Mouse (Mus musculus) midbrain, embryonic 10.5 days (tissue): ENCODE results near the gene Il2rb. TPM values are rescaled to one million over a fixed set of nuclear protein-coding genes. Genes with fewer than 3 reads are reported as not detected.

Experiments used
- DNase-seq: peaks from one replicate; pipeline ENCODE4 v3.0.0-alpha.2; 2017; ENCODE audit warnings: low spot score
- H3K27ac ChIP-seq: fragments of 300-500 bp; sonication (generic); replicated peaks from 2 replicates; pipeline ENCODE4 v1.5.1; 2016; ENCODE audit warnings: mild to moderate bottlenecking
- H3K27me3 ChIP-seq: fragments of 300-500 bp; sonication (generic); 2 replicates; pipeline ENCODE4 v1.6.1; 2016; ENCODE audit warnings: low read depth, mild to moderate bottlenecking; ENCODE audit not compliant: poor library complexity, severe bottlenecking
- H3K36me3 ChIP-seq: fragments of 300-500 bp; sonication (generic); 2 replicates; pipeline ENCODE4 v1.6.1; 2016; ENCODE audit warnings: mild to moderate bottlenecking, moderate library complexity
- H3K4me1 ChIP-seq: fragments of 300-500 bp; sonication (generic); 2 replicates; pipeline ENCODE4 v1.6.1; 2016
- H3K4me3 ChIP-seq: fragments of 300-500 bp; sonication (generic); 2 replicates; pipeline ENCODE4 v1.5.1; 2016; ENCODE audit warnings: mild to moderate bottlenecking, moderate library complexity
- H3K9me3 ChIP-seq: fragments of 300-500 bp; sonication (generic); replicated peaks from 2 replicates; pipeline ENCODE4 v1.6.1; 2016; ENCODE audit warnings: mild to moderate bottlenecking
- WGBS: fragments of 180-500 bp; shearing (Covaris S2); methylation state at CpG from one replicate; pipeline ENCODE4 v1.1.7; 2016; 5-methylcytosine and 5-hydroxymethylcytosine counted together
- polyA plus RNA-seq: library from polyadenylated mRNA; unstranded; fragments of >200 nt; fragmentation: Nextera tagmentation; extraction: Ambion mirVana; gene quantifications from 2 replicates; pipeline ENCODE4 v1.2.1, GENCODE M21; 2016

The Il2rb gene
- not detected in 2 replicates for polyA plus RNA-seq

DNA sequence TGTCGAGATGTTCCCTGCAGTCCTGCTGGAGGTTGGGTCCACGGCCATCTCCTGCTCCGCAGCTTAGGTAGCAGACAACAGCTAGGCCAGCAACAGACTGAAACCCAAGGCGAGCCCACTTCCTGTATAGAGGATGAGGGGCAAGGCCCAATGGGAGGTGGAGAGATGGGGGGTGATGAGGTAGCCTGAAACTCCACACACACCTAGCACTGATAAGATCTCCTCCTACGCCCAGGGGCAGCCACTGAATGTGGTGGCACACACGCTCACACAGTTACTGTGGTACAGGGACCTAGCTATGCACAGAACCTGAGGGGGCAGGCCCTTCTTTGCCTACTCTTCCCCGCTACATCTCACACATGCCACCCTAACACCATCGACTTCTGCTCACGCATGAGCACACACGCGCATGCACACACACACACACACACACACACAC, at the start of gene Il2rb:
TSS of gene Il2rb (minus strand) at position 304 of the 439 bp plus-strand sequence.
- H3K4me1 ChIP-seq: peaks cover 7% of the 10 kb centered on the region; the same call in 1 of the 2 replicates
- DNase-seq: no peak
- WGBS: 90% methylated on average over 11 of the region's 11 CpGs
- no peak within 1 kb of the TSS for H3K4me3 ChIP-seq
- no peaks in the 10 kb centered on the region for H3K27me3 ChIP-seq
- no peaks in the 10 kb centered on the region for H3K36me3 ChIP-seq
- peak within 1 kb of the TSS; percentile 38; the same call in 1 of the 2 replicates for H3K27ac ChIP-seq
- H3K9me3 ChIP-seq: no peaks in the 10 kb centered on the region

DNA sequence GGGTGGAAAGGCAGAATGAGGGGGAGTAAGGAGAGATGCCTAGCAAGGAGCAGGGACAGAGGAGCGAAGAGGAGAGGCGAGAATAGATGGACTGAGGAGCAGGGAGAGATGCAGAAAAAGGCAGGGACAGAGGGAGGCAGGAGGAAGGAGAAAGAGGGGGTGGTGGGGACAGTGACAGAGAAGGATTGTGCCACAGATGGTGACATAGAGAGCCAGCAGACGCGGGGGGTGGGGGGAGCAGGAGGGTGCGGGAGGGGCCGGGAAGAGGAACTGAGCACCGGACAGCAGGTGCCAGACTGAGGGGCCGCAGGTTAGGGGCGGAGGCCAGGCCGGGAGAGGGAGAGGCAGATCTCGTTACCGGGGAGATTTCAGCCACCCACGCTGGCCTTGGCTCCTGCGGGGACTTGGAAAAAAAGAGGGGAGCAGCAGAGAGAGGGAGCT, 49.5 kb upstream of the Il2rb start, which contains the start of gene Sstr3:
TSS of gene Sstr3 (minus strand) at position 125 of the 441 bp plus-strand sequence.
- H3K36me3 ChIP-seq: no peaks in the 10 kb centered on the region
- 23% methylated on average over 14 of the region's 14 CpGs for WGBS
- no peak for DNase-seq
- H3K27me3 ChIP-seq: peaks cover 46% of the 10 kb centered on the region
- peak within 1 kb of the TSS; percentile 29 for H3K4me3 ChIP-seq
- peak within 1 kb of the TSS; percentile 28; the same call in 1 of the 2 replicates for H3K27ac ChIP-seq
- H3K9me3 ChIP-seq: no peaks in the 10 kb centered on the region
- H3K4me1 ChIP-seq: peaks cover 27% of the 10 kb centered on the region

DNA sequence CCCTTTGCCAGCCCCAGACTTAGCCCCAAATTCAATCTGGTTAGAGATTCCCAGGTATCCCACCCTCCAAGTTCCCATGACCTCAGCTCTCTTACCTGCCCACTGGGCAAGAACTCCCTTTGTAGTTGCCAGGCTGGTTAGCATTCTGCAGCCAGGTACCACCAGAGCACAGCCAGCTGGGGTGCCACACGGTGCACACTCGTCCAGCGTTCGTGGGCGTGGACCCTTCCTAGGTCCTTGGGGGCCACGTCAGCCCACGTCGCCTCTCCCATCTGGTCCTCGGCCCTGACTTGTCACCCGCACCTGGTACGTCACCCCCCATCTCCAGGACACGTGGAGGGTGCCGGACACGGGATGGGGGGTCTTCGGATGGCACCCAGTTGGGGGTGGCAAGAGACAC, 49.0 kb upstream of the Il2rb start:
- H3K27ac ChIP-seq: peak overlapping the region; percentile 28; the same call in 1 of the 2 replicates
- H3K27me3 ChIP-seq: peaks cover 52% of the 10 kb centered on the region
- H3K4me1 ChIP-seq: peaks cover 32% of the 10 kb centered on the region
- H3K9me3 ChIP-seq: no peaks in the 10 kb centered on the region
- no peak overlapping the region for H3K4me3 ChIP-seq
- no peaks in the 10 kb centered on the region for H3K36me3 ChIP-seq
- no peak for DNase-seq
- 88% methylated on average over 15 of the region's 15 CpGs for WGBS

DNA sequence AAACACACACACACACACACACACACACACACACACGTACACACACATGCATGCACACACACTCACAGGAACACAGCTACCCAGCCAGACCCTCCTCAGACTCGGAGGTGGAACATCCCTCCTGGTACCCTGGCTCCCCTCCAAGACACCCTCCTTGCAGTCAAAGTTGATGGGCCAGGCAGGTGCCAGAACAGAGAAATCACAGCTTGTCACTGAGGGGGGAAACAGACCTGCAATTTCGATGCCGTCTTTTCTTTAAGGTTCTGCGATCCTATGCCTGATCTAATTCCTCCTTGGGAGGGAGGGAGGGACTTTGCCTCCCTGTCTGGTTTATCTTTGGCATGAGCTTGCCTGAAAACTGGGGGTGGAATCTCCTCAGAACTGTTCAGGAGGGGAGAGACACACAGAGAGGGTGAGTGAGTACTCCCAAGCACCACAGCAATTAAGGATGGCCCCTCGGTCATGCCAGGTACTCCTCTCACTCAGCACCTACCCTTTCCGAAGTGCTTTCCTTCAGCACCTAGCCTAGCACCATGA, 47.8 kb upstream of the Il2rb start:
- Histone ChIP-seq H3K36me3 (no peaks in the 10 kb centered on the region), H3K4me3 (no peak overlapping the region), H3K9me3 (no peaks in the 10 kb centered on the region), H3K27ac (no peak overlapping the region), H3K4me1 (peaks cover 22% of the 10 kb centered on the region), H3K27me3 (peaks cover 58% of the 10 kb centered on the region)
- WGBS: 78% methylated on average over 7 of the region's 7 CpGs
- no peak for DNase-seq

DNA sequence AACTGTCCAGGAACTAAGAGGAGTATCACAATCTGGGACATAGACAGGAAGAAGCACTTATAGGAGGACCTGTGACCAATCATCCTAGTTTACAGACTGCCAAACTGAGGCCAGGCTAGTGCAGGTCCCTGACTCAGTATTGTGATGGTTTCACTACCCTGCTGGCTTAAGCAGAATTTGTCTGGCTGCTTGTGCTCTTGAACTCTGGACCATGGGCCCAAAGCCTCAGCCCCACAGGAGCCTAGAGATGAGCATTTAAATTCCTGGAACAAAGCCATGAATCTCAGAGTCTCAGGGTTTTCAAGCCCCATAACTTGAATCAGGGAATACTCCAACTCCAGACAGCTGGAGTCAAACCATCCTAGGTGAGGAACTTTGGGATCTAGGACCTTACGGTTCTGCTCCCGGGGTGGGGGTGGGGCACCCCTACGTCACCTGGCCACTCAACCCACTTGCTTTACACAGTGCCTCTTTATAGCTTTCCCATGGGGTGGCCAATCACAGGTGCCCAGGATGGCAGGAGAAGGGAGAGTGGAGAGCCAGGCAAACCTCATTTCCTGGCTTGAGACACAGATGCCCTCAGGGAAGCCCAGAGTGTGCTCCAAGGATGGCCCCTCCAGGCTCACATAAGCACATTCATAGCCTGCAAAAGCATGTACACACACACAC, 47.2 kb upstream of the Il2rb start:
- peaks cover 18% of the 10 kb centered on the region for H3K4me1 ChIP-seq
- peaks cover 58% of the 10 kb centered on the region for H3K27me3 ChIP-seq
- H3K36me3 ChIP-seq: no peaks in the 10 kb centered on the region
- 82% methylated on average over 3 of the region's 3 CpGs for WGBS
- H3K4me3 ChIP-seq: no peak overlapping the region
- DNase-seq: no peak
- no peak overlapping the region for H3K27ac ChIP-seq
- H3K9me3 ChIP-seq: no peaks in the 10 kb centered on the region

DNA sequence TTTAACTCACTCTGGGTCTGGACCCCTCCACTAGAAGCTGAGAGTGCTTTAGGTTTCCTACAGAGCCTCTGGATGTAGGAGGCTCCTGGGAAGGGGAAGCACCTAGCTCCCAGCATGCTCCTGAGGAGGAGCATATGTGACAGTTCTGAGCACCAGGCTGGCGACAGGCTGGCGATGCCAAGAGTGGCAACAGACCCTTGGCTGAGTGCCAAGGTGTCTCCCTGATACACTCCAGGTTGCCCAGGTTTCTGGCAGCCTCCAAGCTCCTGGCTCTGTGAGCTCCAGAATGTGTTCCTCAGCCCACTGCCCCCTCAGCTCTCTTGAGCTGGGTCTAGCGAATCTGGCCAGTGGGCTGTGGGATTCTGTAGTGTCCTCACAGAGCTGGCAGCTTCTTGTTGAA, 46.5 kb upstream of the Il2rb start:
- Histone ChIP-seq H3K4me1 (peaks cover 18% of the 10 kb centered on the region), H3K36me3 (no peaks in the 10 kb centered on the region), H3K9me3 (no peaks in the 10 kb centered on the region), H3K27ac (no peak overlapping the region), H3K4me3 (no peak overlapping the region), H3K27me3 (peaks cover 58% of the 10 kb centered on the region)
- 86% methylated on average over 3 of the region's 3 CpGs for WGBS
- DNase-seq: no peak

DNA sequence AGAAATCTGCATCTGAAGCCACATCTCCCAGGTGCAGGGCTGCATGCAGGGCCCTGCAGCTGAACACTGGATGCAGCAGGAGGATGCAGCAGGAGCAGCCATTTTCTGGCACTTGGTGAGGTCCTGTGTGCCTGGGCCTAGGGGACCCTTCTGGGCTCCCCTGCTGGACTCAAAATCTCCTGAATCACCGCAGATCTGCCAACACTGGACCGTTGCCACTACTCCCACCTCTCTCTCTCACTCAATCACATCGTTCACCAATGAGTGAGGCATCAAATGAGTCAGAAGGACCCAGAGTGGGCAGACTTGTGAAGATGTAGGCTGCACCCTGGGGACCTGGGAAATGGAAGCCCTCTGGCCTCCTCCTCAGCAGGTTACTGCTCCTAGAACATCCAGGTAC, 46.0 kb upstream of the Il2rb start:
- WGBS: 83% methylated on average over 3 of the region's 3 CpGs
- Histone ChIP-seq H3K36me3 (no peaks in the 10 kb centered on the region), H3K27ac (no peak overlapping the region), H3K4me1 (peaks cover 24% of the 10 kb centered on the region), H3K4me3 (no peak overlapping the region), H3K27me3 (peaks cover 58% of the 10 kb centered on the region), H3K9me3 (no peaks in the 10 kb centered on the region)
- no peak for DNase-seq

DNA sequence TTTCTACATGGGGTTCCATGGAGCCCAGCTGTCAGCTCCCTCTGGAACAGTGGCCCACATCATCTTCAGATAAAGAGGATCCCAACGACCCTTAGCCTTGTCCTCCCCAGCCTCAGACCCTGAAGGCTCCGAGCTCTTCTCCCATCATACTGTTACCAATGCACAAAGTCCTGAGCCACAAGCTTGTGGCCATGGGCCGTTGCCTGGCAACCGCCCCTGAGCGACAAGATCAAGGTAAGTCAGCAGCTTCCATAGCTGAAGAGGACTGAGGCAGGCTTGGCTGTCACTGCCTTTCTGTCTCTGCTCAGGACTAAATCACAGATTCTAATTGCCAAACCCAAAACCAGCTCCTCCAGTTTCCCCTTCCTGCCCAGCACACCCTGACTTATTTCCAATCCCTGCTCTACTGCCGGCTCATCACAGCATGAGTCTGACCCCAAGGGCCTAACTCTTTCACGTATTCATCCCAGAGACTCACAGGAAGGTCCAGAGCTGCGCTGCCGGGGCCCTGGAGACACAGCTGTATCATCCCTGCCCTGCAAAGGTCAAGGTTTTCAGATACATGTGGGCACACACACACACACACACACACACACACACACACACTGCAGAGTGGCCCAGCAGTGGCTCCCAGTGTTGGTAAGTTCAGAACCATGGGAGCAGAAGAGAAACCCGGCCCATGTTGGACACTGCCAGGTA, 40.8 kb upstream of the Il2rb start:
- 50% methylated on average over 10 of the region's 10 CpGs for WGBS
- Histone ChIP-seq H3K4me3 (no peak overlapping the region), H3K9me3 (no peaks in the 10 kb centered on the region), H3K36me3 (no peaks in the 10 kb centered on the region), H3K27ac (no peak overlapping the region), H3K27me3 (peaks cover 34% of the 10 kb centered on the region), H3K4me1 (peaks cover 39% of the 10 kb centered on the region)
- DNase-seq: peak; percentile 26

DNA sequence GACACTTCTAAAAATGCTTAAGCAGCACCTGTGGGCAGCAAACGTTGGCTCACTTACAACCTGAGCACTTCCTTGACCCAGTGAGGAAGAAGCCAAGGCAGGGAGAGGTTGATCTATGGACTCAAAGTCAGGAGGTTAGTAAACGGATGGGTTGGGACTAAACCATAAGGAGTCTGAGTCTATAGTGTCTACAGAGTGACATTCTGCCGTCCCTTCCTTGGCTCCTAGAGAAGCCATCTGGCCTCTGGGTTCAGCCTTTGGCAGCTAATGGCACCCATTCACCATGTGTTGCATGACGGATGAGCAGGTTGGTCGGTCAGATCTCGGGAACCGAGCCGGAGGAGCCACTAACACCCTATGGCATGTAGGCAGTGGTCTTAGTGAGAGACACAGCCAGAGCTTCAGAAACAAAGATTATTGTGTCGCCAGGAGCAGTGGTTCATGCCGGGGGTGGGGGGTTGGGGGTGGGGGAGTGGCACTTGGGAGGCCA, 38.3 kb upstream of the Il2rb start:
- no peak for DNase-seq
- Histone ChIP-seq H3K27me3 (peaks cover 24% of the 10 kb centered on the region), H3K4me1 (peaks cover 53% of the 10 kb centered on the region), H3K9me3 (no peaks in the 10 kb centered on the region), H3K4me3 (no peak overlapping the region), H3K27ac (no peak overlapping the region), H3K36me3 (no peaks in the 10 kb centered on the region)
- 84% methylated on average over 10 of the region's 10 CpGs for WGBS

DNA sequence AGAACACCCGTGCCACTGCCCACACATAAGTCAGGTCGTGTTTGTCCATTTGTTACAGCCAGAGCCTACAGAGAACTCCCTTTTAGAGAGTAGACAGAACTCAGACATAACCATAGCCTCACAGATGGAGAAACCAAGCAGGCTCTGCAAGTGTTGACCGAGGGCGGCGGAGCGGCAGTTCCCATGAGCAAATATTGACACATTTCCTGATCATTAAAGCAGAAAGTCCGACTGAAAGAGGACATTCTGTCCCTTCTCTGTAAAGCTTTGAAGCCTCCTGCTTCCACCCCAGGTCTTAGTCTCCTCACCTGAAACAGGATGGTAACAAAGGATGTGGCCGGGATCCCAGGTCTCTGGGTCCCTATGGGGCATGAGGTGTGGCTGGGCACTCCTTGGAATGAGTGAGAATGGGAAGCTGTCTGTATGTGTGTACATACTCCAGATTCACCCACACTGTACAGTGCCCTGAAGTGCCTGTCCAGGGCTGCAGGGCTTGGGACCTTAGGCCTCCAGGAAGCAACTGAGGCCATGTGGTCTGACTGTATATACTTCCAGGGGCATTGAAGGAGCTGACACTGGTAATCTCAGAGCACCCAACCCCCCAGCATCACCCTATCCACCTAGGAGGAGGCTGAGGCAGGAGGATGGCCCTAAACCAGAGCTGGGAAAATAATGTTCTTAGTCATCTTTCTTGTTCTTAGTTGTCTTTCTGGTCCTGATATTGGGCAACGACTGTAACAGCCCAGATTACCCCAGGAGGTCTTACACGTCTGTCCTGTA, 37.7 kb upstream of the Il2rb start:
- no peaks in the 10 kb centered on the region for H3K36me3 ChIP-seq
- peaks cover 55% of the 10 kb centered on the region for H3K4me1 ChIP-seq
- peaks cover 22% of the 10 kb centered on the region for H3K27me3 ChIP-seq
- no peaks in the 10 kb centered on the region for H3K9me3 ChIP-seq
- WGBS: 76% methylated on average over 10 of the region's 10 CpGs
- no peak for DNase-seq
- peak overlapping the region; percentile 47; the same call in 1 of the 2 replicates for H3K27ac ChIP-seq
- H3K4me3 ChIP-seq: no peak overlapping the region

DNA sequence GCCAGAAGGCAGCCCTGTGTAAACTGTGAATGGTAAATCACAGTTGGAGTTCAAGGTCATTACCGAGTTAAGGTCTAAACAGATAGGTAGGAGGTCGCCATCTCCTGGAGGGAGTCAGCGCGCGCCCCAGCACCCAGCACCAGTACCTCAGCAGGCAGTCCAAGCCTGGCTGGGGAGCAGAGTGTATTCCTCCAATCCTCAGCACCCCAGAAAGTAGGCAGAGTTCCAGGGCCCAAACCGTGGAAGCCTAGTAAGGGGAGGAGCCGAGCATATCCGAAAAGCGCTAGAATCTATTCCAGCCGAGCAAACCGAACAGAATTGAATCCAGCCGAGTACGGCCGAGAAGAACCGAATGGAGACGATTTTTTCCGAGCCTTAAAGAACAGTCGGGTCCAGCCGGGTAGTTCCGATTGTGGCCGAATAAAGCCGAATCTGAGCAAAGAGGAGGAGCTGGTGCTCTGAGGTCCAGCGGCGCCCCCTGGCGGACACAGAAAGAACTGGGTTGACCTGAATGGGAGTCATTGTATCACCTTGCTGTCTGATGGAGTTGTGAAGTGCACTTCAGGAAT, 36.9 kb upstream of the Il2rb start:
- Histone ChIP-seq H3K27me3 (peaks cover 22% of the 10 kb centered on the region), H3K36me3 (no peaks in the 10 kb centered on the region), H3K27ac (peak overlapping the region; percentile 84), H3K4me1 (peaks cover 55% of the 10 kb centered on the region), H3K4me3 (peak overlapping the region; percentile 54), H3K9me3 (no peaks in the 10 kb centered on the region)
- WGBS: under 1% methylated on average over 25 of the region's 25 CpGs
- DNase-seq: peak; percentile 95

DNA sequence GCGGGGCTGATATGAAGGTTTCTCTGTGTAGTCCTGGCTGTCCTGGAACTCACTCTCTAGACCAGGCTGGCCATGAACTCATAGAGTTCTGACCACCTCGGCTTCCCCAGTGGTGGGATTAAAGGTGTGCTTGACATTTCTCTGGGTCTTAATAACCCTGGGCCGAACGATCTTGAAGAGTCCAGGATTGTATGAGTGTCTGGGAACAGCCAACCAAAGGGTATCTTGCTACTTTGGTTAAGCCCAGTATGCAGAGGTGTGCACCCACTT, 36.3 kb upstream of the Il2rb start:
- Histone ChIP-seq H3K27me3 (peaks cover 22% of the 10 kb centered on the region), H3K9me3 (no peaks in the 10 kb centered on the region), H3K4me3 (peak overlapping the region; percentile 54), H3K36me3 (no peaks in the 10 kb centered on the region), H3K27ac (peak overlapping the region; percentile 84), H3K4me1 (peaks cover 52% of the 10 kb centered on the region)
- 76% methylated on average over 4 of the region's 4 CpGs for WGBS
- no peak for DNase-seq
